Mouse (Mus musculus) kidney, embryonic 14.5 days (tissue): Measurements from ENCODE around the gene Mkks. TPM values are rescaled to one million over a fixed set of nuclear protein-coding genes. Genes with fewer than 3 reads are reported as not detected.

Experiments
- ATAC-seq: fragments of 200-750 bp; cut with Nextera tagmentation; 2 replicates; pipeline ENCODE4 v1.8.0; 2017; ENCODE audit warnings: moderate number of reproducible peaks, mild to moderate bottlenecking, moderate TSS enrichment, moderate library complexity; ENCODE audit not compliant: low FRiP score, low TSS enrichment
- H3K27ac ChIP-seq: fragments of 300-500 bp; sonication (generic); 2 replicates; pipeline ENCODE4 v1.5.1; 2014; ENCODE audit warnings: low read depth, mild to moderate bottlenecking, low read length, moderate library complexity, mixed read lengths
- H3K27me3 ChIP-seq: fragments of 300-500 bp; sonication (generic); 2 replicates; pipeline ENCODE4 v1.6.1; 2014; ENCODE audit warnings: mild to moderate bottlenecking, low read length; ENCODE audit not compliant: control insufficient read depth, insufficient read depth
- H3K36me3 ChIP-seq: fragments of 300-500 bp; sonication (generic); 2 replicates; pipeline ENCODE4 v1.6.1; 2014; ENCODE audit warnings: low read length, mixed read lengths; ENCODE audit not compliant: control insufficient read depth, insufficient read depth
- H3K4me1 ChIP-seq: fragments of 300-500 bp; sonication (generic); 2 replicates; pipeline ENCODE4 v1.6.1; 2014; ENCODE audit warnings: low read length, mixed read lengths; ENCODE audit not compliant: control insufficient read depth, insufficient read depth
- H3K4me2 ChIP-seq: fragments of 300-500 bp; sonication (generic); replicated peaks from 2 replicates; pipeline ENCODE4 v1.6.1; 2014; ENCODE audit warnings: low read depth, mild to moderate bottlenecking, low read length
- H3K4me3 ChIP-seq: fragments of 300-500 bp; sonication (generic); 2 replicates; pipeline ENCODE4 v1.5.1; 2014; ENCODE audit warnings: mild to moderate bottlenecking, low read length
- H3K9ac ChIP-seq: fragments of 300-500 bp; sonication (generic); 2 replicates; pipeline ENCODE4 v1.6.1; 2014; ENCODE audit warnings: low read depth, mild to moderate bottlenecking, low read length, moderate library complexity
- H3K9me3 ChIP-seq: fragments of 300-500 bp; sonication (generic); 2 replicates; pipeline ENCODE4 v1.6.1; 2016; ENCODE audit warnings: low read length; ENCODE audit not compliant: control insufficient read depth
- WGBS: fragments of 180-500 bp; shearing (Covaris S2); extraction: QIAGEN DNeasy Blood & Tissue Kit; methylation state at CpG from one replicate; pipeline ENCODE4 v1.1.7; 2014; 5-methylcytosine and 5-hydroxymethylcytosine counted together
- polyA plus RNA-seq: library from polyadenylated mRNA; unstranded; fragments of >200 nt; fragmentation: Nextera tagmentation; extraction: Ambion mirVana; gene quantifications from 2 replicates; pipeline ENCODE4 v1.2.1, GENCODE M21; 2014

Gene Mkks
- 18.0 and 20.7 TPM in 2 replicates for polyA plus RNA-seq

- H3K36me3 ChIP-seq = no peaks in the 10 kb centered on the region
- no peaks in the 10 kb centered on the region; the same call in 1 of the 2 replicates for H3K4me1 ChIP-seq
- no peaks in the 10 kb centered on the region for H3K27me3 ChIP-seq
- H3K9me3 ChIP-seq = no peaks in the 10 kb centered on the region
- H3K4me3 ChIP-seq = peak within 1 kb of the TSS; percentile 66
- WGBS = under 1% methylated on average over 49 of the region's 49 CpGs
- peak; percentile 98 for ATAC-seq
- peak within 1 kb of the TSS; percentile 56 for H3K4me2 ChIP-seq
- peak within 1 kb of the TSS; percentile 64 for H3K9ac ChIP-seq
- peak within 1 kb of the TSS; percentile 83 for H3K27ac ChIP-seq
Observed at GRCm38 (mm10) chr2:136891068-136891950, at the start of gene Mkks, which contains the start of the genes Slx4ip and AL731706.1. Mkks (minus strand) TSS chr2:136891389. Slx4ip (plus strand) TSS chr2:136891218. AL731706.1 (minus strand) TSS chr2:136891389.

DNA sequence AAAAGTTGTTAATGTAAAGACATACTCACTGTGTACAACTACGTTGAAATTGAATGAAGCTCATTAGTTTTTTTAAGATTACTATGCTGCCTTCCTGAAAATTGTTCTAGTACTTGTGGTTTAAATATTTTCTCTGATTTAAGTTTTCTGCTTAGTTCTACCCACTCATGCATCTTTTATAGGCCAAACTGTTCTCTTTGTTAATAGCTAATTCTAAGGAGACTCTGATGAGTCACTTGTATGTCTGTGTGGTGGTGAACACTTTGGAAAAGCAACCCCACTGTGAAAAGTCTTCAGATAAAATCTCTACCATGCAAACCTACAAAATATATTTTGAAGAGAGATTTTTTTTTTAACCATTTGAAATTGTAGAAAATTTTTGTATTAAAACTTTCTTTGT is 47.1 kb upstream of the Mkks start:
- Histone ChIP-seq H3K4me2 (no peak overlapping the region), H3K9me3 (no peaks in the 10 kb centered on the region)
- no peak for ATAC-seq

GRCm38 (mm10) chr2:136936391-136937288 is 45.5 kb upstream of the Mkks start:
- no peaks in the 10 kb centered on the region for H3K27me3 ChIP-seq
- ATAC-seq = no peak
- no peaks in the 10 kb centered on the region for H3K9me3 ChIP-seq
- H3K9ac ChIP-seq = no peak overlapping the region
- no peak overlapping the region for H3K4me2 ChIP-seq
- WGBS = 92% methylated on average over 4 of the region's 4 CpGs
- no peak overlapping the region for H3K27ac ChIP-seq
- H3K4me3 ChIP-seq = no peak overlapping the region
- H3K4me1 ChIP-seq = no peaks in the 10 kb centered on the region
- H3K36me3 ChIP-seq = no peaks in the 10 kb centered on the region

More for the DNA sequence above, 47.1 kb upstream of the Mkks start:
- no peaks in the 10 kb centered on the region for H3K4me1 ChIP-seq
- H3K27me3 ChIP-seq = no peaks in the 10 kb centered on the region
- H3K4me3 ChIP-seq = no peak overlapping the region
- 82% methylated on average over 1 of the region's 1 CpGs for WGBS
- no peaks in the 10 kb centered on the region for H3K36me3 ChIP-seq
- no peak overlapping the region for H3K27ac ChIP-seq
- H3K9ac ChIP-seq = no peak overlapping the region

GRCm38 (mm10) chr2:136921003-136921408 is 29.8 kb upstream of the Mkks start:
- Histone ChIP-seq H3K36me3 (no peaks in the 10 kb centered on the region), H3K9ac (no peak overlapping the region), H3K27me3 (no peaks in the 10 kb centered on the region), H3K9me3 (no peaks in the 10 kb centered on the region), H3K4me2 (no peak overlapping the region), H3K27ac (no peak overlapping the region), H3K4me1 (0 out of 2 replicates have a peak, but pooled peaks cover 9% of the 10 kb centered on the region), H3K4me3 (no peak overlapping the region)
- ATAC-seq = no peak
- WGBS = 66% methylated on average over 4 of the region's 4 CpGs

GRCm38 (mm10) chr2:136920257-136920993 is 29.2 kb upstream of the Mkks start:
- H3K27me3 ChIP-seq = no peaks in the 10 kb centered on the region
- H3K9ac ChIP-seq = no peak overlapping the region
- no peak overlapping the region for H3K4me3 ChIP-seq
- H3K36me3 ChIP-seq = no peaks in the 10 kb centered on the region
- no peaks in the 10 kb centered on the region for H3K9me3 ChIP-seq
- H3K27ac ChIP-seq = no peak overlapping the region
- 0 out of 2 replicates have a peak, but pooled peaks cover 9% of the 10 kb centered on the region for H3K4me1 ChIP-seq
- 66% methylated on average over 3 of the region's 3 CpGs for WGBS
- ATAC-seq = no peak
- no peak overlapping the region for H3K4me2 ChIP-seq

DNA sequence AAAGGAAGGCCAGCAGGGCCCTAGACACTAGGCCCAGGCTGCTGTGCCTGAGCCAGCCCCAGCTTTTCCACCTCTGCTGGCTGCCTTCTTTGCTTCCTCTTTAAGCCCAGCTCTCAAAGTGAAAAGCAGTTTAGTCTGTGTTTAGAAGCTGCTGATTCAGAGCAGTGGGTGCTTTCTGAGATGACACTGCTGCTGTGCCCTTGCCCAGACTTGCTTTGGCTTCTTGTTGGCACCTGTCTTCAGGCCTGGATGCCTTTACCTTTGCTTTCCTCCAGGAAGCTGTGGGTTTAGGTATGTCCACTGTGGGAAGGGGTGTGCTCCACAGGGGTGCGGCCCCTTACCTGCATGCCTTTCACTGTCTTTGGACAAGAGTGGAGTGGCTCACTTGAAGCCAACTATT is 28.2 kb upstream of the Mkks start:
- Histone ChIP-seq H3K27ac (no peak overlapping the region), H3K9me3 (no peaks in the 10 kb centered on the region), H3K4me2 (no peak overlapping the region), H3K36me3 (no peaks in the 10 kb centered on the region), H3K4me3 (no peak overlapping the region), H3K4me1 (0 out of 2 replicates have a peak, but pooled peaks cover 9% of the 10 kb centered on the region), H3K27me3 (no peaks in the 10 kb centered on the region), H3K9ac (no peak overlapping the region)
- 87% methylated on average over 1 of the region's 1 CpGs for WGBS
- no peak for ATAC-seq

DNA sequence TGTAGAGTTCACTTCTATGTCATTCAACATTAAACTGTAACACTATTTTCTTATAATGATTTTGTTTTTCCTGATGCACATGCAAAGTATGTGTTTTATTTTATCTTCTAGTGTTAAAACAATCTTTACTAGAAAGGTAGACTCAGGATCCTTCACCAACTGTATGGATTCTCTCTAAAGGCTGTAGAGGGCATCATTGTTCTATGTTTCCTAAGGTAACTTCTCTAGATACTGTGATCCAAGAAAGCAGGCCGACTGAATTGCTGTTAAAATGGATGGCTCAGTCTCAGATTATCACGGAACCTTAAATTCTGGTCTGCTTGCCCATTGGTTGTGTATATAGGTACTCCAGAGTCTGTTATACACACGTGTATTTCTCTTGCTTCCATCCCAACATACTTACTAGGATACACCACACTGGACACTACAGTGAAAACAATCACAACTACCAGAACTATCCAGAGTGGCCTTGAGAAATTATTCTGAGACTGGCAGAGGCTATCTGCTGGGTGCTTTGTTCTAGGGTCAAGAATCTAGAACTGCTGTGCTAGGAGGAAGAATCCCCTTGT is 23.2 kb upstream of the Mkks start:
- Histone ChIP-seq H3K4me1 (no peaks in the 10 kb centered on the region), H3K9ac (no peak overlapping the region), H3K27me3 (no peaks in the 10 kb centered on the region), H3K4me3 (no peak overlapping the region), H3K9me3 (no peaks in the 10 kb centered on the region), H3K36me3 (no peaks in the 10 kb centered on the region), H3K27ac (no peak overlapping the region), H3K4me2 (no peak overlapping the region)
- 54% methylated on average over 3 of the region's 3 CpGs for WGBS
- peak; percentile 71 for ATAC-seq

DNA sequence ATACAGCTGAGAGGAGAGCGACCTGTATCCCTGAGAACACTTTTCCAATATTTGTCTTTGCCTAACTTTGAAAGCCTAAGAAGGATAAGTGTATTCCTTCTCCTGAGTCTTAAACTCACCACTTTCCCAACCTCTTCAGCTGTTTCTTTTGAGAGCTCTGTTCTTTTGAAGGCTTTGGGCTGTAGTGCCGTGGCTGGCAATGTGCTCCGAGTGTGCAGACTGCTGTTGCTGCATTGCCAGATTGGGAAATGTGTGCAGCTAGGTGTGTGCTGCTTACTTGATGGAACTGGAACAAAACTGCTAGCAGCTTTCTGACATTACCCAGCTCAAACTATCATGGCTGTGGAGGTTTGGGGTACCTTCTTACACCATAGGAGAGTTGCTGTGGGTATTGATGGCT is 21.8 kb upstream of the Mkks start:
- no peaks in the 10 kb centered on the region for H3K4me1 ChIP-seq
- WGBS = 94% methylated on average over 3 of the region's 3 CpGs
- H3K9ac ChIP-seq = no peak overlapping the region
- no peaks in the 10 kb centered on the region for H3K27me3 ChIP-seq
- H3K4me2 ChIP-seq = no peak overlapping the region
- no peak for ATAC-seq
- H3K27ac ChIP-seq = no peak overlapping the region
- no peak overlapping the region for H3K4me3 ChIP-seq
- no peaks in the 10 kb centered on the region for H3K9me3 ChIP-seq
- H3K36me3 ChIP-seq = no peaks in the 10 kb centered on the region
